Mouse (Mus musculus): Measurements from ENCODE around the gene Cyp27b1. TPM values are rescaled to one million over a fixed set of nuclear protein-coding genes. Genes with fewer than 3 reads are reported as not detected.

Gene Cyp27b1
- polyA plus RNA-seq, 1 experiment from 2014 or later = 0.11 TPM

GRCm38 (mm10) chr10:127080901-127081780 is 33.1 kb downstream of the Cyp27b1 start:
- Histone ChIP-seq H3K4me1 (ENCODE audit: control insufficient read depth, insufficient read depth, low read length) (peaks cover 40% of the 10 kb centered on the region), H3K9ac (ENCODE audit: low read depth, low read length) (peak overlapping the region; percentile 37), H3K9me3 (ENCODE audit: control insufficient read depth, low read length) (no peaks in the 10 kb centered on the region), H3K4me2 (ENCODE audit: low read depth, low read length) (peak overlapping the region; percentile 55), H3K4me3 (ENCODE audit: low read length) (peak overlapping the region; percentile 36), H3K27ac (ENCODE audit: low read length) (no peak overlapping the region), H3K27me3 (replicated peaks; ENCODE audit: control insufficient read depth, insufficient read depth, low read length) (peaks cover 62% of the 10 kb centered on the region), H3K36me3 (ENCODE audit: control insufficient read depth, insufficient read depth, low read length) (no peaks in the 10 kb centered on the region)
- ATAC-seq = no peak
- WGBS = 4% methylated on average over 48 of the region's 48 CpGs

GRCm38 (mm10) chr10:127081996-127082620 is 34.1 kb downstream of the Cyp27b1 start:
- H3K9ac ChIP-seq (ENCODE audit: low read depth, low read length) = 0 out of 2 replicates have a peak overlapping the region, but pooled peaks have one; percentile 37
- no peak overlapping the region for H3K4me2 ChIP-seq (ENCODE audit: low read depth, low read length)
- no peak overlapping the region for H3K27ac ChIP-seq (ENCODE audit: low read length)
- H3K9me3 ChIP-seq (ENCODE audit: control insufficient read depth, low read length) = no peaks in the 10 kb centered on the region
- H3K36me3 ChIP-seq (ENCODE audit: control insufficient read depth, insufficient read depth, low read length) = no peaks in the 10 kb centered on the region
- peak; percentile 19; the same call in 1 of the 2 replicates for ATAC-seq
- peaks cover 40% of the 10 kb centered on the region for H3K4me1 ChIP-seq (ENCODE audit: control insufficient read depth, insufficient read depth, low read length)
- peaks cover 60% of the 10 kb centered on the region for H3K27me3 ChIP-seq (replicated peaks; ENCODE audit: control insufficient read depth, insufficient read depth, low read length)
- 25% methylated on average over 8 of the region's 8 CpGs for WGBS
- no peak overlapping the region for H3K4me3 ChIP-seq (ENCODE audit: low read length)

GRCm38 (mm10) chr10:127083292-127083914 is 35.4 kb downstream of the Cyp27b1 start:
- whole genome bisulfite sequencing = 32% methylated on average over 8 of the region's 8 CpGs
- no peaks in the 10 kb centered on the region for H3K36me3 ChIP-seq (ENCODE audit: control insufficient read depth, insufficient read depth, low read length)
- no peaks in the 10 kb centered on the region for H3K9me3 ChIP-seq (ENCODE audit: control insufficient read depth, low read length)
- no peak overlapping the region for H3K4me2 ChIP-seq (ENCODE audit: low read depth, low read length)
- no peak for ATAC-seq
- H3K27ac ChIP-seq (ENCODE audit: low read length) = no peak overlapping the region
- peaks cover 36% of the 10 kb centered on the region for H3K4me1 ChIP-seq (ENCODE audit: control insufficient read depth, insufficient read depth, low read length)
- no peak overlapping the region for H3K4me3 ChIP-seq (ENCODE audit: low read length)
- H3K27me3 ChIP-seq (replicated peaks; ENCODE audit: control insufficient read depth, insufficient read depth, low read length) = peaks cover 56% of the 10 kb centered on the region
- no peak overlapping the region for H3K9ac ChIP-seq (ENCODE audit: low read depth, low read length)

GRCm38 (mm10) chr10:127083915-127084306 is 35.9 kb downstream of the Cyp27b1 start:
- no peaks in the 10 kb centered on the region for H3K36me3 ChIP-seq (ENCODE audit: control insufficient read depth, insufficient read depth, low read length)
- no peak for ATAC-seq
- peaks cover 32% of the 10 kb centered on the region for H3K4me1 ChIP-seq (ENCODE audit: control insufficient read depth, insufficient read depth, low read length)
- H3K9ac ChIP-seq (ENCODE audit: low read depth, low read length) = no peak overlapping the region
- no peak overlapping the region for H3K27ac ChIP-seq (ENCODE audit: low read length)
- no peak overlapping the region for H3K4me2 ChIP-seq (ENCODE audit: low read depth, low read length)
- 33% methylated on average over 5 of the region's 5 CpGs for WGBS
- no peaks in the 10 kb centered on the region for H3K9me3 ChIP-seq (ENCODE audit: control insufficient read depth, low read length)
- H3K27me3 ChIP-seq (replicated peaks; ENCODE audit: control insufficient read depth, insufficient read depth, low read length) = peaks cover 53% of the 10 kb centered on the region
- H3K4me3 ChIP-seq (ENCODE audit: low read length) = no peak overlapping the region

GRCm38 (mm10) chr10:127085052-127085451 is 37.0 kb downstream of the Cyp27b1 start:
- H3K4me1 ChIP-seq (ENCODE audit: control insufficient read depth, insufficient read depth, low read length) = peaks cover 21% of the 10 kb centered on the region
- H3K36me3 ChIP-seq (ENCODE audit: control insufficient read depth, insufficient read depth, low read length) = no peaks in the 10 kb centered on the region
- peaks cover 53% of the 10 kb centered on the region for H3K27me3 ChIP-seq (replicated peaks; ENCODE audit: control insufficient read depth, insufficient read depth, low read length)
- WGBS = 77% methylated on average over 9 of the region's 9 CpGs
- no peak for ATAC-seq
- H3K9ac ChIP-seq (ENCODE audit: low read depth, low read length) = no peak overlapping the region
- H3K4me3 ChIP-seq (ENCODE audit: low read length) = no peak overlapping the region
- H3K27ac ChIP-seq (ENCODE audit: low read length) = no peak overlapping the region
- H3K9me3 ChIP-seq (ENCODE audit: control insufficient read depth, low read length) = no peaks in the 10 kb centered on the region
- H3K4me2 ChIP-seq (ENCODE audit: low read depth, low read length) = no peak overlapping the region

GRCm38 (mm10) chr10:127085633-127086032 is 37.6 kb downstream of the Cyp27b1 start:
- H3K4me3 ChIP-seq (ENCODE audit: low read length) = no peak overlapping the region
- peaks cover 16% of the 10 kb centered on the region for H3K4me1 ChIP-seq (ENCODE audit: control insufficient read depth, insufficient read depth, low read length)
- H3K36me3 ChIP-seq (ENCODE audit: control insufficient read depth, insufficient read depth, low read length) = no peaks in the 10 kb centered on the region
- no peak overlapping the region for H3K4me2 ChIP-seq (ENCODE audit: low read depth, low read length)
- ATAC-seq = no peak
- H3K27ac ChIP-seq (ENCODE audit: low read length) = no peak overlapping the region
- no peaks in the 10 kb centered on the region for H3K9me3 ChIP-seq (ENCODE audit: control insufficient read depth, low read length)
- WGBS = 64% methylated on average over 6 of the region's 6 CpGs
- no peak overlapping the region for H3K9ac ChIP-seq (ENCODE audit: low read depth, low read length)
- peaks cover 53% of the 10 kb centered on the region for H3K27me3 ChIP-seq (replicated peaks; ENCODE audit: control insufficient read depth, insufficient read depth, low read length)

- Histone ChIP-seq H3K27me3 (replicated peaks; ENCODE audit: control insufficient read depth, insufficient read depth, low read length) (peaks cover 49% of the 10 kb centered on the region), H3K4me3 (ENCODE audit: low read length) (peak overlapping the region; percentile 28), H3K36me3 (ENCODE audit: control insufficient read depth, insufficient read depth, low read length) (0 out of 2 replicates have a peak, but pooled peaks cover under 1% of the 10 kb centered on the region), H3K9me3 (ENCODE audit: control insufficient read depth, low read length) (no peaks in the 10 kb centered on the region), H3K4me1 (ENCODE audit: control insufficient read depth, insufficient read depth, low read length) (peaks cover 5% of the 10 kb centered on the region), H3K4me2 (ENCODE audit: low read depth, low read length) (peak overlapping the region; percentile 46), H3K9ac (ENCODE audit: low read depth, low read length) (peak overlapping the region; percentile 24; the same call in 1 of the 2 replicates), H3K27ac (ENCODE audit: low read length) (no peak overlapping the region)
- 10% methylated on average over 57 of the region's 57 CpGs for WGBS
- ATAC-seq = 0 out of 2 replicates have a peak, but pooled peaks have one; percentile 12
These were observed 42.7 kb downstream of the Cyp27b1 start for GRCm38 (mm10) chr10:127090560-127091411.

- ATAC-seq = peak; percentile 65
- WGBS = 15% methylated on average over 51 of the region's 51 CpGs
- H3K4me1 ChIP-seq (ENCODE audit: control insufficient read depth, insufficient read depth, low read length) = peaks cover 5% of the 10 kb centered on the region
- H3K4me2 ChIP-seq (ENCODE audit: low read depth, low read length) = peak overlapping the region; percentile 46
- no peak overlapping the region for H3K27ac ChIP-seq (ENCODE audit: low read length)
- H3K27me3 ChIP-seq (replicated peaks; ENCODE audit: control insufficient read depth, insufficient read depth, low read length) = peaks cover 49% of the 10 kb centered on the region
- peaks cover 9% of the 10 kb centered on the region for H3K36me3 ChIP-seq (ENCODE audit: control insufficient read depth, insufficient read depth, low read length)
- peak overlapping the region; percentile 28 for H3K4me3 ChIP-seq (ENCODE audit: low read length)
- H3K9ac ChIP-seq (ENCODE audit: low read depth, low read length) = peak overlapping the region; percentile 24; the same call in 1 of the 2 replicates
- no peaks in the 10 kb centered on the region for H3K9me3 ChIP-seq (ENCODE audit: control insufficient read depth, low read length)
These were observed 43.7 kb downstream of the Cyp27b1 start for GRCm38 (mm10) chr10:127091507-127092396.

Measured in intestine, embryonic 16.5 days (tissue).